Mouse (Mus musculus) retina, postnatal 1 day (tissue): ENCODE measurements around the gene Ralgapa2.

ENCODE experiments used
- DNase-seq: peaks from one replicate; pipeline ENCODE4 v3.0.0-alpha.2; 2012

The Ralgapa2 gene

GRCm38 (mm10) chr2:146218881-146219535, 293.1 kb downstream of the Ralgapa2 start:
- DNase-seq = peak; percentile 61

GRCm38 (mm10) chr2:146218161-146218691, 293.9 kb downstream of the Ralgapa2 start:
- peak; percentile 93 for DNase-seq

GRCm38 (mm10) chr2:146217227-146217980, 294.7 kb downstream of the Ralgapa2 start:
- peak; percentile 94 for DNase-seq

GRCm38 (mm10) chr2:146216111-146217064, 295.8 kb downstream of the Ralgapa2 start:
- DNase-seq = peak; percentile 27

- peak; percentile 91 for DNase-seq
Measured at GRCm38 (mm10) chr2:146214715-146215114, 297.4 kb downstream of the Ralgapa2 start.

- no peak for DNase-seq
Measured at GRCm38 (mm10) chr2:146210968-146211367, 301.2 kb downstream of the Ralgapa2 start.

- DNase-seq = no peak
Measured at GRCm38 (mm10) chr2:146197947-146198346, 314.2 kb downstream of the Ralgapa2 start.

- DNase-seq = no peak
Measured at GRCm38 (mm10) chr2:146196126-146196525, 316.0 kb downstream of the Ralgapa2 start.
